Mouse (Mus musculus) brain, embryonic 14.5 days (tissue): ENCODE measurements around the gene Nap1l1.

Experiments
- CTCF ChIP-seq: fragments of 200-500 bp; IDR thresholded peaks from 2 replicates; pipeline ENCODE4 v1.5.1; 2012; ENCODE audit warnings: inconsistent platforms, mild to moderate bottlenecking, moderate library complexity, borderline replicate concordance; ENCODE audit not compliant: insufficient read depth, insufficient read length; ENCODE audit errors: extremely low read depth
- POLR2A ChIP-seq: fragments of 200-500 bp; IDR thresholded peaks from 2 replicates; pipeline ENCODE4 v1.6.1; 2012; ENCODE audit warnings: mild to moderate bottlenecking, inconsistent platforms, borderline replicate concordance; ENCODE audit not compliant: poor library complexity, insufficient read depth, insufficient read length, severe bottlenecking; ENCODE audit errors: extremely low read depth

- no peak for TF ChIP-seq CTCF
- TF ChIP-seq POLR2A: no peak
These were observed 718 bp downstream of the Nap1l1 start for GRCm38 (mm10) chr10:111473511-111474371.
